Mouse (Mus musculus): ENCODE results near the gene Alpi. TPM values are rescaled to one million over a fixed set of nuclear protein-coding genes. Genes with fewer than 3 reads are reported as not detected.

Alpi gene
- total and polyA plus RNA-seq, 3 experiments = not detected

DNA sequence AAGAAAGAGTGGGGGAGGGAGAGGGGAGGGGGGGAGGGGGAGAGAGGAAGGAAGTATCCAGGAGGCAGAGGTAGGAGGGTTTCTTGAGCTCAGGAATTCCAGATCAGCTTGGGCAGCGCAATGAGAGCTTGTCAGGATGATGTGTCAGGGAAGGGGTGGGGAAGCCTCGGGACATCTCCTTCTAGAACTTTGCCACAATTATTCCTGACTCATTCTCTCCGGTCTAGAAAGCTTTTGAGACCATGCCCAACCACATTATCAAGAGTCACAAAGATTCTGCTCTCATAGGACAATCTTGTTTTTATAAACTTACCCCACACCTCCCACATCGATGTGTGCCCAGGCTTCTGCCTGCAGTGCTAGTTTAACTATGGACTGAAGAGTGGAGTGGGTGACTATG, 30.4 kb upstream of the Alpi start:
- no peak for DNase-seq (ENCODE audit: low read depth, low spot score)
- Histone ChIP-seq H3K27ac (ENCODE audit: control insufficient read depth, low read depth, low read length) (no peak overlapping the region), H3K36me3 (ENCODE audit: control insufficient read depth in 1 of 2, insufficient read depth in 2 of 2, low read length in 2 of 2) (no peaks in the 10 kb centered on the region), H3K4me3 (ENCODE audit: control insufficient read depth in 1 of 2, insufficient read depth in 1 of 2, low read depth in 2 of 2, low read length in 2 of 2) (no peak overlapping the region), H3K9me3 (replicated peaks; ENCODE audit: insufficient read depth, low read length) (no peaks in the 10 kb centered on the region), H3K9ac (ENCODE audit: control insufficient read depth, low read depth, low read length, poor library complexity, severe bottlenecking) (no peak overlapping the region), H3K79me2 (ENCODE audit: control insufficient read depth, insufficient read depth, low read length, poor library complexity) (no peaks in the 10 kb centered on the region), H3K4me1 (ENCODE audit: control insufficient read depth in 1 of 2, insufficient read depth in 2 of 2, low read length in 2 of 2) (no peaks in the 10 kb centered on the region), H3K27me3 (ENCODE audit: control insufficient read depth in 1 of 2, insufficient read depth in 2 of 2, low read length in 2 of 2) (0 out of 4 replicates have a peak, but pooled peaks cover 0 to 1% of the 10 kb centered on the region in 2 experiments)
- TF ChIP-seq RCOR1 (IDR thresholded peaks at IDR 0.05; ENCODE audit: low read depth, low read length) (no peak), MEF2A (IDR thresholded peaks at IDR 0.05; ENCODE audit: extremely low read depth, insufficient replicate concordance, low read depth, low read length, poor library complexity, severe bottlenecking) (no peak), TAL1 (IDR thresholded peaks at IDR 0.05; ENCODE audit: low read length) (no peak), USF1 (IDR thresholded peaks at IDR 0.05; ENCODE audit: low read depth, low read length) (no peak), USF2 (IDR thresholded peaks at IDR 0.05; ENCODE audit: borderline replicate concordance in 1 of 2, insufficient read depth in 1 of 2, low read depth in 1 of 2, low read length in 2 of 2) (no peak), CTCF (IDR thresholded peaks at IDR 0.05 in 2 of 3, conservative IDR thresholded peaks at IDR 0.05 in 1 of 3; ENCODE audit: control insufficient read depth in 1 of 3, insufficient read depth in 1 of 3, low read depth in 2 of 3, low read length in 3 of 3, poor library complexity in 1 of 3, severe bottlenecking in 1 of 3) (no peak), MYC (IDR thresholded peaks at IDR 0.05; ENCODE audit: low read depth, low read length) (no peak), JUND (IDR thresholded peaks at IDR 0.05; ENCODE audit: low read depth, low read length) (no peak), CHD2 (IDR thresholded peaks at IDR 0.05; ENCODE audit: low read length) (no peak), RAD21 (IDR thresholded peaks at IDR 0.05; ENCODE audit: low read depth, low read length) (no peak), POLR2AphosphoS2 (IDR thresholded peaks at IDR 0.05; ENCODE audit: low read length) (no peak), BHLHE40 (IDR thresholded peaks at IDR 0.05; ENCODE audit: borderline replicate concordance, low read depth, low read length) (no peak), ETS1 (IDR thresholded peaks at IDR 0.05; ENCODE audit: low read depth, low read length) (no peak), GABPA (IDR thresholded peaks at IDR 0.05; ENCODE audit: low read depth, low read length) (no peak), MAZ (IDR thresholded peaks at IDR 0.05; ENCODE audit: low read depth, low read length) (no peak), GATA1 (IDR thresholded peaks at IDR 0.05; ENCODE audit: low read depth, low read length) (no peak), TCF12 (IDR thresholded peaks at IDR 0.05; ENCODE audit: low read depth, low read length) (no peak), NELFE (IDR thresholded peaks at IDR 0.05; ENCODE audit: low read depth, low read length) (no peak), ZKSCAN1 (IDR thresholded peaks at IDR 0.05; ENCODE audit: low read depth, low read length) (no peak), KAT2A (conservative IDR thresholded peaks at IDR 0.05; ENCODE audit: low read depth, low read length) (no peak)

Data from MEL (cell line).